Mouse (Mus musculus) stomach, adult 2 months (tissue): ENCODE results near the gene Rflna. TPM values are rescaled to one million over a fixed set of nuclear protein-coding genes. Genes with fewer than 3 reads are reported as not detected.

ENCODE experiments used
- polyA plus RNA-seq: library from polyadenylated mRNA; depleted of rRNA; stranded (reverse); fragments of >200 nt; gene quantifications from 2 replicates; pipeline ENCODE4 v1.2.3, GENCODE M21; 2012; rRNA removed

Rflna gene
- 29.8 and 59.3 TPM in 2 replicates for polyA plus RNA-seq

GRCm38 (mm10) chr5:125002969-125003872 lies at the start of gene Rflna:
Gene Rflna (plus strand): TSS chr5:125003221.

Other genes with a start within 250 kb of the Rflna start
- 4.9 and 6.0 TPM in 2 replicates for gene Ccdc92, start 140.8 kb upstream of the Rflna start, polyA plus RNA-seq
- 6.7 and 8.9 TPM in 2 replicates for gene Zfp664, start 140.5 kb upstream of the Rflna start, polyA plus RNA-seq
- gene Ncor2, start 176.0 kb downstream of the Rflna start, polyA plus RNA-seq, result 44.9 and 51.2 TPM in 2 replicates